Mouse (Mus musculus) embryonic fibroblast, embryonic 13.5 days (primary cell): ENCODE results near the gene Olfr453. TPM values are rescaled to one million over a fixed set of nuclear protein-coding genes. Genes with fewer than 3 reads are reported as not detected.

Experiments
- H3K27ac ChIP-seq: 2 replicates; pipeline ENCODE4 v1.5.1; 2012; ENCODE audit warnings: low read length, control low read depth, inconsistent platforms; ENCODE audit not compliant: insufficient read depth
- H3K4me1 ChIP-seq: 2 replicates; pipeline ENCODE4 v1.6.1; 2011; ENCODE audit warnings: low read length; ENCODE audit not compliant: control insufficient read depth, insufficient read depth
- H3K4me3 ChIP-seq: 2 replicates; pipeline ENCODE4 v1.5.1; 2011; ENCODE audit warnings: mild to moderate bottlenecking, control low read depth, low read length; ENCODE audit not compliant: insufficient read depth
- CTCF ChIP-seq: IDR thresholded peaks from 2 replicates; pipeline ENCODE4 v1.5.1; 2011; ENCODE audit warnings: mild to moderate bottlenecking, control low read depth, low read length, moderate library complexity, borderline replicate concordance; ENCODE audit not compliant: insufficient read depth
- POLR2A ChIP-seq: IDR thresholded peaks from 2 replicates; pipeline ENCODE4 v1.6.1; 2011; ENCODE audit warnings: low read depth, mild to moderate bottlenecking, control low read depth, low read length, moderate library complexity
- polyA plus RNA-seq: library from polyadenylated mRNA; stranded (reverse); fragments of >200 nt; gene quantifications from 2 replicates; pipeline ENCODE4 v1.2.4, GENCODE M21; 2011; ENCODE audit warnings: low read depth; ENCODE audit not compliant: missing spikeins, insufficient read length

Gene Olfr453
- polyA plus RNA-seq: not detected in 2 replicates

DNA sequence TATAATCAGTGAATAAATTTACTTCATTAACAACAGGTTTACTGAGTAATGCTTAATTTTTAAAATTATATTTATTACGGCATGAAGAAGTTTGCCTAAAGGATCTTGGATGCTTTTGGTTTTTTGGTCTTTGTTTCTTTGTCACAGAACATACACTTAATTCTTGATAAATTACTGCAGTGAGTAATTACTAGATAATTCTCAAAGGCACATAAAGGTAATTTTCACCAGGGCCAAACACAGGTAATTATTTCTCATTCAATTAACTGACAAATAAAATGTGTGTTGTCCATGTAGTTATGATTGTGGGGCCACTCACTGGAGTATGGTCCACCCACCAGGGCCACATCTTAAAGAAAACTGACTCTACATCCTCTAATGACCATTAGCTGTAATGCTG is at the start of gene Olfr453:
Olfr453 (plus strand) TSS at position 301 of the 400 bp plus-strand sequence.
- TF ChIP-seq CTCF (no peak), POLR2A (no peak)
- Histone ChIP-seq H3K27ac (no peak within 1 kb of the TSS), H3K4me1 (no peaks in the 10 kb centered on the region), H3K4me3 (no peak within 1 kb of the TSS)

DNA sequence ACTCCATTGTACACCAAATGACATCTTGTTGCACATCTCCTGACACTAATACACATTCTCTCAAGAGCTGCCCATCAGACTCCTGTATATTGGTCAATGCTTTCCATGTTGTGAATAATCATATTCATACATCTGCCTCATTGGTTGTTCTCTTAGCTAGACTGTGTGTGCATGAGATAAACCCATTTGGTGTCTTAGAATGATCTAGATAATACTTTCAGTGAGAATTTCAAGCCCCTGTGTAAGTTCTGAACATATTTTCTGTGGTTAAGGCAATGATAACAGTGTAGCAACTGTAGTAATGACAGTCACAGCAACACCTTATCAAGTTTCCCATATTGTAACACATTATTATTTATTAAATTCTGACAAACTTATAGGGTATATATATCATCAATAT is 49.4 kb upstream of the Olfr453 start:
- TF ChIP-seq POLR2A: no peak
- no peak for TF ChIP-seq CTCF
- H3K4me1 ChIP-seq: peaks cover 2% of the 10 kb centered on the region; the same call in 1 of the 2 replicates
- no peak overlapping the region for H3K27ac ChIP-seq
- no peak overlapping the region for H3K4me3 ChIP-seq

DNA sequence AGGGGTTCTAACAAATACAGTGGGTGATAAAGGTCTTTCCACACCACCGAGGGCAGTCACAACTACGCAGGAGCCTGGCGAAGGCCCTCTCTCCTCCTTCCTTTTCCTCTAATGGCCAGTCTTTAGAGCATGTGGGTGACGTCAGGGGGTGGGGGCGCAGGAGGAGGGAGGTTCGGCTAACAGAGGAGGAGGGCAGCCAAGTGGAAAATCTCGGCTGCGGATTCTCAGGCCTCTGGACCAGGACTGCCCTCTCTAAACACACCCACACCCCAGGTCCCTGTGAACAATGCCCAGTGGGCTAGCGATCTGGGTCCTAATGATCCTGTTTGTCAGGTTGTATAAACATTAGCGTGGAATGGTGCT is 47.0 kb upstream of the Olfr453 start:
- Histone ChIP-seq H3K27ac (peak overlapping the region; percentile 65), H3K4me1 (peaks cover 2% of the 10 kb centered on the region; the same call in 1 of the 2 replicates), H3K4me3 (peak overlapping the region; percentile 65)
- TF ChIP-seq CTCF (no peak), POLR2A (peak; percentile 62)

DNA sequence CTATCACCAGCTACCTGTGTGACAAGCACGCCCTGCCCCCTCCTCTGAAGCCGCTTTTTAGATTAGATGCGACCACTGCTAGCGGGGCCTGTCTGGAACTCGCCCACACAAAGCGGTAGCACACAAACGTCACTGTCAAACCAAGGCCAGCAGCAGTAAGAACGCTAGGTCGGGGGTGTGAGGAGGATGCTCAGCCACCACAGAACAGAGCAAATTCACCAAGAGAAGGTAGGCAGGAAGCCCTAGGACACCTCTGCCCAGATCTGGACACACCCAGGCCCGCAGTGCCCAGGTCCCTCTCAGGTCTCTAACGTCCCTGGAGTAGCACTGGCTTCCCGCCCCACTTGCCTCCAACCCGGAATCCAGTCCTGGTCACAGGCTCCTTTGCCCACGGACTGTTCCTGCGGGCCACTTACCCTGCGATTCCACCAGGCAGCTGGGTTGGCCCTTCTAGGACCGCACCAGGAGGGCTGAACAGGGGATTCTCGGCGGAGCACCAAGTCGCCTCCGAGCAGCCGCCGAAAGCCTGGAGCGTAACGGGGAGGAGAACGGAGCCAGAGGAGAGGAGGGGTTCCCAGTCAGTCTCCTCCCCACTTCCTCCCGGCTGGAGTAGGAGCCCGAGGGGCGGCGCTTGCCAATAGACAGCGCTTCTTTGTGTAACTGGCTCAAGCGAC is 46.5 kb upstream of the Olfr453 start:
- H3K27ac ChIP-seq: peak overlapping the region; percentile 65
- peak overlapping the region; percentile 65 for H3K4me3 ChIP-seq
- H3K4me1 ChIP-seq: peaks cover 2% of the 10 kb centered on the region; the same call in 1 of the 2 replicates
- TF ChIP-seq POLR2A (peak; percentile 80), CTCF (no peak)

DNA sequence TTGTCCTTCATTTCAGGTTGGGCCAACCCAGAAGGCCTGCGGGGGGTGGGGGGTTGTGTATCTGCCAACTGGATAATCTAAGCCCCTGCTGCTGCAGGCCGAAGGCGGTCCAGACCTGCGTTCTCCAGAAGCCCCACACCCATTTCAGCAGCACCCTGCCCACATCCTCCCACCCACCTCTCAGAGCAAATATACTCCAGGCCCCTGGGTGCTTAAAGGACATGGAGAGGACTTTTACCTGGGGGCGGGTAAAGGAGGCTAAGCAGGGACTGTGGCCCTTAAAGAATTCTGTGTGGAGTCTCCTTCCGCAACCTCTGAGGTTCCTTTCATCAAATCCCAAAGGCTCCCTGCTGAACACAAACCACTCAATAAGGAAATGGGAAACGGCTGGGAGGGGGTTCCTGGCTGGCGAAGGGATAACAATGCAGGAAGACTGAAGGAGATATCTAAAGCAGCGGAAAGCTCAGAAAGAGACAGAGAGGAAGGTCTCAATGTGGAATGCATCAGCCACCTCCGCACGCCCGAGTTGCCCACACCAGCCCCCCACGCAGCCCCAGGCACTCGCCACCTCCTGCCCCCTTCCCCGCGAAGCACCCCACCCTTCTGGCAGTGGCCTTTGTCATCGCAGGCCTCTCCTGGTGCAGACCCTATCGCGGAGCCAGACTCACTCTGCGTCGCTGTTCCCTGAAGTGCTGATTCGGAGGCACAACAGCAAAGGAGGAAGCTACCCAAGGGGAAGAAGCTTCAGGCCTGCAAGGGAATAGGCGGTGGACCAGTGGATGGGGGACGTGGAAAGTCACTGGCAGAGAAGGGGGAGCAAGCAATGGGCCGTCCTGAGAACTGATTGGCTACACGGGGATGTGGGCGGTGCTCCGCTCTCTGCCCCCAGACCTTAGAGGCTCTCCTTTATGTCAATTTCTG is 29.6 kb upstream of the Olfr453 start, which contains the start of gene Tcaf1:
Tcaf1 (minus strand) TSS at position 798 of the 921 bp plus-strand sequence.
- no peaks in the 10 kb centered on the region for H3K4me1 ChIP-seq
- peak within 1 kb of the TSS; percentile 64 for H3K4me3 ChIP-seq
- TF ChIP-seq CTCF (no peak), POLR2A (peak; percentile 94)
- H3K27ac ChIP-seq: no peak within 1 kb of the TSS; the same call in 1 of the 2 replicates

DNA sequence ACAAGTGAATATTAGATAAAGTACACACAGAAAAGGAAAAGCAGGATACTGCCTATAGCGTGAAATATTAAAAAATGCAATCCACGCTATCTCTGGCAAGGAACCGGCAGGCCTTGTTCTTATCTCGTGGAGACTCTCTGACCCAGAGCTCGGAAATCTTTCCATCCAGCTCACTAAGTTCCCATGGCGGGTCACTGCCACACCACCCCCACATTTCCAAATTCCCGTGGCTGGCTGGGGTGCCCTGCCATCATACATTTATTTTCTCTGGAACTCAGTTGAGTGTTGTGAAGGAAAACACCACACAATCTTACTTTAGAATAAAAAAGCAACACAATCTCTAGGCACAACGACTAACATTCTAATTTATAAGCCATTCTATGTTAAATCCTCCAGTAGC is 24.5 kb upstream of the Olfr453 start:
- Histone ChIP-seq H3K4me3 (no peak overlapping the region), H3K27ac (no peak overlapping the region), H3K4me1 (no peaks in the 10 kb centered on the region)
- no peak for TF ChIP-seq POLR2A
- no peak for TF ChIP-seq CTCF

DNA sequence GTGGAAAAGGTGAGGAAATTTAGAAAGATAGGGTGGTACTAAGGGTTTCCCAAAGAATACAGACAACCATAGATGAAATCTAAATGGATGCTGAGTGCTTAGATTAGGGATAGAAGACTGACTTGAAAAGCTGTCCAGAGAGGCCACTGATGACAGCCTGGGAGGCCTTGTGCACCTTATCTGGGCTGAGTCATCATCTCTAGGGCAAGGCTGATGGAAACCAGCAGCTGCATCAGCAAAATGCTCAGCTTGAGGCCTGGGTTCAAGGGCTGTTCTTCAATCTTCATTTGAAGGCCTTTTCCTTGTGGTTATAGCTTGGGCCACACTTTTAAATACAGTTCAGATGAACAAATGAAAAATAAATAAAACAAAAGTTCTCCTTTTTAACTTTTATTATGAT is 21.2 kb upstream of the Olfr453 start:
- TF ChIP-seq CTCF (no peak), POLR2A (no peak)
- no peak overlapping the region for H3K4me3 ChIP-seq
- no peaks in the 10 kb centered on the region for H3K4me1 ChIP-seq
- no peak overlapping the region for H3K27ac ChIP-seq

DNA sequence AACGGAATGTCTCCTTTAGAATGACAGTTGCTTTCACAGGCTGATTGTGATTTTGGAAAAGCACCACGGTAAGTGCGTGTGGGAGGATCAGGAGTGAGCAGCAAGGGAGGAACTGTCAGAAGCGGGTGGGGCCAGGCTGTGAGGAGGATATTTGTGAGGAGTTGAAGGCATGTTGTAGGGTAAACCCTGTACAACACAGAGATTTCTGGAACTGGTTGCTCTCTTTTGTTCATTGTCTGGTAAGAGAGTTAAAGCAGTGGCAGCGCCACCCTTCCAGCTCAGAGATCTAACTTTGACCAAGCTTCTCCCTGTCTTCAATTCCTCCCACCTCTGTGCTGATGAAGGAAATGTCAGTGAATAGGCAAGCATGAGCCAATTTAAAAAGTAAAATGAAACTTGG is 3.1 kb downstream of the Olfr453 start:
- TF ChIP-seq CTCF (no peak), POLR2A (no peak)
- Histone ChIP-seq H3K27ac (no peak overlapping the region), H3K4me3 (no peak overlapping the region), H3K4me1 (no peaks in the 10 kb centered on the region)

DNA sequence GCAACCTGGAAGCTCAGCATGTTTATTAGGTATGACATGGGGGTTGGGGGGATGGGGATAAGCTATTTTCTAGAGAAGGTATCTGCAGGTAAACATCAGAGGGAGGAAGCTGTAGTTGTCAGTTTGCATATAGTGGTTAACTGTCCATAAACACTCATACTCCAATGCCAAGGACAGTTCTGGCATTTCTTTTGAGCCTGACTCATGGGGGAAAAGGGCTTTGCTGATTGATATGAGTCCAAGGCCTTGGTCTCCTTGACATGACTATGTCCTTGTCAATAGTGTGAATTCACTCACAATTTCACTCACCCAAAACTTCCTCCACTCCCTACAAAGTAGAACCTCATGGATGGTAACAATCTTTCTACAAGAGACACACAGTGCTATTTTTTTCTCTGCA is 8.7 kb downstream of the Olfr453 start:
- H3K4me3 ChIP-seq: no peak overlapping the region
- no peak overlapping the region for H3K27ac ChIP-seq
- TF ChIP-seq CTCF (no peak), POLR2A (no peak)
- H3K4me1 ChIP-seq: no peaks in the 10 kb centered on the region

DNA sequence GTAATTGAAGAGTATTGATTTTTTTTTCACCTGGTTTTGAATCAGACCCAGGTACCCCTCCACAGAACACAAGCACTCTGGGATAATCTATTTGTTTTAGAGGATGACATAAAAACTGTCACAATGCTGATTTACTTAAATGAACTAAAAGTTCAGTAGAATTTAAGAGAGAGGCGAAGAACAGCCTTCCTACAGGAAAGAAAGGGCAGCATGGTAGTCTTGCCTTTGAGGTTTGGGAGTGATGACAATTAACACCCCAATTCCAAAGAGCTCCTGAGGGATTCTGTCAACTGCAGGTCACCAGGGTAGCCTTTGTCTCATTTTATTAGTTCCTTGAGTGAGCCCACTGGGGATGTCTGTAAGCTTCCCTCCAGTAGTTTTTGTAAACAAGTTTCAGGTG is 16.9 kb downstream of the Olfr453 start, which contains the start of gene Olfr38:
Olfr38 (plus strand) TSS at position 301 of the 400 bp plus-strand sequence.
- TF ChIP-seq POLR2A (no peak), CTCF (no peak)
- Histone ChIP-seq H3K4me3 (no peak within 1 kb of the TSS), H3K4me1 (no peaks in the 10 kb centered on the region)

More for the DNA sequence above, 16.9 kb downstream of the Olfr453 start, which contains the start of gene Olfr38:
- no peak within 1 kb of the TSS for H3K27ac ChIP-seq
